Mouse (Mus musculus) R1 (cell line): ENCODE measurements at regions not wholly inside any gene's neighbourhood (a gene's known extent, or its start where the extent isn't known, plus 50 kb on each side); places are given as distances from the start of the nearest gene placed in this dataset.

Experiments used
- DNase-seq: peaks from one replicate; pipeline ENCODE4 v3.0.0-alpha.2; 2018; ENCODE audit warnings: low read depth, low spot score

GRCm38 (mm10) chr6:136229791-136230190 is 56.5 kb upstream of the Grin2b start:
- no peak for DNase-seq

GRCm38 (mm10) chr6:136235473-136235872 is 62.2 kb upstream of the Grin2b start:
- DNase-seq: no peak

GRCm38 (mm10) chr6:136238989-136239388 is 65.7 kb upstream of the Grin2b start:
- peak; percentile 76 for DNase-seq

GRCm38 (mm10) chr6:136239416-136239815 is 66.1 kb upstream of the Grin2b start:
- no peak for DNase-seq

- no peak for DNase-seq
Observed at GRCm38 (mm10) chr6:136241574-136242311, 68.4 kb upstream of the Grin2b start.

GRCm38 (mm10) chr6:136244895-136245294 is 71.6 kb upstream of the Grin2b start:
- no peak for DNase-seq

GRCm38 (mm10) chr6:136255726-136256512 is 71.4 kb upstream of the Gm8994 start:
- DNase-seq: peak; percentile 31

- DNase-seq: no peak
Observed at GRCm38 (mm10) chr6:136275742-136276141, 51.6 kb upstream of the Gm8994 start.

GRCm38 (mm10) chr6:136276771-136277170 is 50.6 kb upstream of the Gm8994 start:
- no peak for DNase-seq
